Mouse (Mus musculus): Measurements from ENCODE around the gene A930004D18Rik.

GRCm38 (mm10) chr2:18012866-18013265, 24.7 kb downstream of the A930004D18Rik start:
- TF ChIP-seq TAL1 (IDR thresholded peaks at IDR 0.05; ENCODE audit: low read length) (no peak), GATA1 (IDR thresholded peaks at IDR 0.05; ENCODE audit: low read length) (no peak)

All from erythroblast, embryonic 14.5 days (primary cell).